Mouse (Mus musculus): ENCODE measurements around the gene Renbp. TPM values are rescaled to one million over a fixed set of nuclear protein-coding genes. Genes with fewer than 3 reads are reported as not detected.

The Renbp gene
- total RNA-seq, 2 experiments from 2014 or later = 7.2 to 7.5 TPM

GRCm38 (mm10) chrX:73921823-73922549 is 8.7 kb downstream of the Renbp start, which contains the start of the genes Arhgap4 and Naa10:
Arhgap4 (minus strand) TSS chrX:73921870.
Naa10 (minus strand) TSS chrX:73921944.
- DNase-seq (ENCODE audit: low spot score in 2 of 2) = peak; percentile 82 to 84

- peak in 1 of 2 experiments; percentile 1 for DNase-seq (ENCODE audit: low spot score in 2 of 2)
These were observed 9.3 kb downstream of the Renbp start for GRCm38 (mm10) chrX:73921285-73921822.

GRCm38 (mm10) chrX:73918631-73919030 is 12.0 kb downstream of the Renbp start:
- DNase-seq (ENCODE audit: low spot score in 2 of 2) = no peak

GRCm38 (mm10) chrX:73916945-73917344 is 13.7 kb downstream of the Renbp start:
- DNase-seq (ENCODE audit: low spot score in 2 of 2) = no peak

GRCm38 (mm10) chrX:73914827-73915703 is 15.6 kb downstream of the Renbp start:
- peak; percentile 82 to 87 for DNase-seq (ENCODE audit: low spot score in 2 of 2)

- DNase-seq (ENCODE audit: low spot score in 2 of 2) = no peak
These were observed 19.1 kb downstream of the Renbp start for GRCm38 (mm10) chrX:73911588-73911987.

- DNase-seq (ENCODE audit: low spot score in 2 of 2) = no peak
These were observed 19.5 kb downstream of the Renbp start for GRCm38 (mm10) chrX:73911156-73911555.

GRCm38 (mm10) chrX:73910451-73910850 is 20.2 kb downstream of the Renbp start:
- no peak for DNase-seq (ENCODE audit: low spot score in 2 of 2)

- no peak for DNase-seq (ENCODE audit: low spot score in 2 of 2)
These were observed 20.6 kb downstream of the Renbp start for GRCm38 (mm10) chrX:73910049-73910448.

- DNase-seq (ENCODE audit: low spot score in 2 of 2) = no peak
These were observed 32.7 kb downstream of the Renbp start for GRCm38 (mm10) chrX:73897959-73898358.

- DNase-seq (ENCODE audit: low spot score in 2 of 2) = peak; percentile 36 to 65
These were observed 34.9 kb downstream of the Renbp start, which contains the start of gene L1cam for GRCm38 (mm10) chrX:73895719-73896118. L1cam (minus strand) TSS chrX:73896105.

- DNase-seq (ENCODE audit: low spot score in 2 of 2) = no peak
These were observed 37.8 kb downstream of the Renbp start for GRCm38 (mm10) chrX:73892833-73893232.

- no peak for DNase-seq (ENCODE audit: low spot score in 2 of 2)
These were observed 39.0 kb downstream of the Renbp start, which contains the start of gene Avpr2 for GRCm38 (mm10) chrX:73891551-73892152. Avpr2 (plus strand) TSS chrX:73892102.

- no peak for DNase-seq (ENCODE audit: low spot score in 2 of 2)
These were observed 49.2 kb downstream of the Renbp start for GRCm38 (mm10) chrX:73881463-73881862.

GRCm38 (mm10) chrX:73881036-73881427 is 49.6 kb downstream of the Renbp start:
- no peak for DNase-seq (ENCODE audit: low spot score in 2 of 2)

GRCm38 (mm10) chrX:73880194-73881035 is 50.2 kb downstream of the Renbp start:
- peak in 1 of 2 experiments; percentile 23 for DNase-seq (ENCODE audit: low spot score in 2 of 2)

- DNase-seq (ENCODE audit: low spot score in 2 of 2) = no peak
These were observed 53.6 kb downstream of the Renbp start for GRCm38 (mm10) chrX:73877014-73877413.

GRCm38 (mm10) chrX:73875881-73876280 is 54.8 kb downstream of the Renbp start:
- no peak for DNase-seq (ENCODE audit: low spot score in 2 of 2)

All from left cerebral cortex, adult 18-20 months (tissue).